Mouse (Mus musculus) spleen, adult 2 months (tissue): ENCODE data around the gene Fam43b. TPM values are rescaled to one million over a fixed set of nuclear protein-coding genes. Genes with fewer than 3 reads are reported as not detected.

Experiments used
- DNase-seq, 2 experiments: peaks; one replicate each; pipeline versions ENCODE4 v3.0.0 to v3.0.0-alpha.2; 2012 to 2021; ENCODE audit warnings: low spot score in 2 of 2, low read depth in 1 of 2
- H3K27ac ChIP-seq: fragments of 200-500 bp; 2 replicates; pipeline ENCODE4 v1.5.1; 2012; ENCODE audit warnings: low read length, inconsistent platforms; ENCODE audit not compliant: insufficient read depth
- H3K27me3 ChIP-seq: fragments of 200-500 bp; 2 replicates; pipeline ENCODE4 v1.6.1; 2012; ENCODE audit warnings: mild to moderate bottlenecking, moderate library complexity, low read length, inconsistent platforms; ENCODE audit not compliant: control insufficient read depth, insufficient read depth
- H3K36me3 ChIP-seq: fragments of 200-500 bp; 2 replicates; pipeline ENCODE4 v1.6.1; 2012; ENCODE audit warnings: mild to moderate bottlenecking, low read length, inconsistent platforms; ENCODE audit not compliant: control insufficient read depth, insufficient read depth
- H3K4me1 ChIP-seq: fragments of 200-500 bp; 2 replicates; pipeline ENCODE4 v1.6.1; 2011; ENCODE audit warnings: inconsistent platforms; ENCODE audit not compliant: control insufficient read depth, insufficient read depth, insufficient read length
- H3K4me3 ChIP-seq: fragments of 200-500 bp; 2 replicates; pipeline ENCODE4 v1.5.1; 2011; ENCODE audit warnings: mild to moderate bottlenecking, inconsistent platforms; ENCODE audit not compliant: insufficient read depth, insufficient read length; ENCODE audit errors: extremely low read depth
- CTCF ChIP-seq: fragments of 200-500 bp; IDR thresholded peaks from 2 replicates; pipeline ENCODE4 v1.5.1; 2011; ENCODE audit warnings: mild to moderate bottlenecking, inconsistent platforms; ENCODE audit not compliant: insufficient read depth, insufficient read length, insufficient replicate concordance; ENCODE audit errors: extremely low read depth
- POLR2A ChIP-seq: fragments of 200-500 bp; IDR thresholded peaks from 2 replicates; pipeline ENCODE4 v1.6.1; 2011; ENCODE audit warnings: low read depth, low read length, inconsistent platforms
- WGBS: fragments of 180-500 bp; shearing (Covaris S2); methylation state at CpG from one replicate; pipeline ENCODE4 v1.1.7; 2018; 5-methylcytosine and 5-hydroxymethylcytosine counted together
- polyA plus RNA-seq: library from polyadenylated mRNA; depleted of rRNA; stranded (reverse); fragments of >200 nt; gene quantifications from 2 replicates; pipeline ENCODE4 v1.2.3, GENCODE M21; 2012

Gene Fam43b
- polyA plus RNA-seq, 1 experiment: 0.06 TPM

- peaks cover 19% of the 10 kb centered on the region for H3K27me3 ChIP-seq
- WGBS: 5% methylated on average over 102 of the region's 103 CpGs
- no peak for TF ChIP-seq CTCF
- no peaks in the 10 kb centered on the region for H3K36me3 ChIP-seq
- DNase-seq: no peak
- H3K4me1 ChIP-seq: no peaks in the 10 kb centered on the region; the same call in 1 of the 2 replicates
- no peak overlapping the region for H3K27ac ChIP-seq
- H3K4me3 ChIP-seq: no peak overlapping the region
Observed at GRCm38 (mm10) chr4:138395087-138395970, 999 bp downstream of the Fam43b start.

- DNase-seq: no peak
- no peak for TF ChIP-seq POLR2A
- no peak for TF ChIP-seq CTCF
- WGBS: 75% methylated on average over 7 of the region's 7 CpGs
Observed at GRCm38 (mm10) chr4:138393703-138394102, 2.6 kb downstream of the Fam43b start.

GRCm38 (mm10) chr4:138383789-138384188 lies 12.5 kb downstream of the Fam43b start:
- 75% methylated on average over 4 of the region's 4 CpGs for WGBS
- TF ChIP-seq POLR2A (no peak), CTCF (no peak)
- no peaks in the 10 kb centered on the region for H3K27me3 ChIP-seq
- H3K4me1 ChIP-seq: no peaks in the 10 kb centered on the region
- no peaks in the 10 kb centered on the region for H3K36me3 ChIP-seq
- no peak overlapping the region for H3K4me3 ChIP-seq
- no peak for DNase-seq
- H3K27ac ChIP-seq: no peak overlapping the region

More at GRCm38 (mm10) chr4:138393703-138394102, 2.6 kb downstream of the Fam43b start:
- Histone ChIP-seq H3K36me3 (no peaks in the 10 kb centered on the region), H3K4me1 (no peaks in the 10 kb centered on the region; the same call in 1 of the 2 replicates), H3K4me3 (no peak overlapping the region), H3K27me3 (peaks cover 19% of the 10 kb centered on the region), H3K27ac (no peak overlapping the region)

GRCm38 (mm10) chr4:138382462-138382861 lies 13.9 kb downstream of the Fam43b start:
- Histone ChIP-seq H3K4me1 (no peaks in the 10 kb centered on the region), H3K27ac (no peak overlapping the region), H3K27me3 (no peaks in the 10 kb centered on the region), H3K4me3 (no peak overlapping the region), H3K36me3 (no peaks in the 10 kb centered on the region)
- no peak for TF ChIP-seq CTCF
- no peak for TF ChIP-seq POLR2A
- no peak for DNase-seq
- 69% methylated on average over 6 of the region's 6 CpGs for WGBS

GRCm38 (mm10) chr4:138380132-138380689 lies 16.1 kb downstream of the Fam43b start:
- TF ChIP-seq CTCF (no peak), POLR2A (no peak)
- WGBS: 63% methylated on average over 10 of the region's 10 CpGs
- no peaks in the 10 kb centered on the region for H3K36me3 ChIP-seq

GRCm38 (mm10) chr4:138379091-138379840 lies 17.1 kb downstream of the Fam43b start:
- Histone ChIP-seq H3K27ac (no peak overlapping the region), H3K4me1 (no peaks in the 10 kb centered on the region), H3K36me3 (no peaks in the 10 kb centered on the region), H3K4me3 (no peak overlapping the region), H3K27me3 (no peaks in the 10 kb centered on the region)
- no peak for DNase-seq
- WGBS: 53% methylated on average over 14 of the region's 14 CpGs
- TF ChIP-seq CTCF (peak; percentile 33; the same call in 1 of the 2 replicates), POLR2A (no peak)

More at GRCm38 (mm10) chr4:138380132-138380689, 16.1 kb downstream of the Fam43b start:
- Histone ChIP-seq H3K4me1 (no peaks in the 10 kb centered on the region), H3K27me3 (no peaks in the 10 kb centered on the region), H3K4me3 (no peak overlapping the region), H3K27ac (no peak overlapping the region)
- DNase-seq: no peak
